Mouse (Mus musculus) thymus, postnatal 0 days (tissue): Measurements from ENCODE around the gene Lrrk2. TPM values are rescaled to one million over a fixed set of nuclear protein-coding genes. Genes with fewer than 3 reads are reported as not detected.

Experiments used
- DNase-seq: peaks from one replicate; pipeline ENCODE4 v3.0.0-alpha.2; 2015; ENCODE audit warnings: low spot score
- polyA plus RNA-seq: library from polyadenylated mRNA; unstranded; fragments of >200 nt; fragmentation: Nextera tagmentation; extraction: Ambion mirVana; gene quantifications from 2 replicates; pipeline ENCODE4 v1.2.1, GENCODE M21; 2015

The Lrrk2 gene
- 0.92 and 1.1 TPM in 2 replicates for polyA plus RNA-seq

DNA sequence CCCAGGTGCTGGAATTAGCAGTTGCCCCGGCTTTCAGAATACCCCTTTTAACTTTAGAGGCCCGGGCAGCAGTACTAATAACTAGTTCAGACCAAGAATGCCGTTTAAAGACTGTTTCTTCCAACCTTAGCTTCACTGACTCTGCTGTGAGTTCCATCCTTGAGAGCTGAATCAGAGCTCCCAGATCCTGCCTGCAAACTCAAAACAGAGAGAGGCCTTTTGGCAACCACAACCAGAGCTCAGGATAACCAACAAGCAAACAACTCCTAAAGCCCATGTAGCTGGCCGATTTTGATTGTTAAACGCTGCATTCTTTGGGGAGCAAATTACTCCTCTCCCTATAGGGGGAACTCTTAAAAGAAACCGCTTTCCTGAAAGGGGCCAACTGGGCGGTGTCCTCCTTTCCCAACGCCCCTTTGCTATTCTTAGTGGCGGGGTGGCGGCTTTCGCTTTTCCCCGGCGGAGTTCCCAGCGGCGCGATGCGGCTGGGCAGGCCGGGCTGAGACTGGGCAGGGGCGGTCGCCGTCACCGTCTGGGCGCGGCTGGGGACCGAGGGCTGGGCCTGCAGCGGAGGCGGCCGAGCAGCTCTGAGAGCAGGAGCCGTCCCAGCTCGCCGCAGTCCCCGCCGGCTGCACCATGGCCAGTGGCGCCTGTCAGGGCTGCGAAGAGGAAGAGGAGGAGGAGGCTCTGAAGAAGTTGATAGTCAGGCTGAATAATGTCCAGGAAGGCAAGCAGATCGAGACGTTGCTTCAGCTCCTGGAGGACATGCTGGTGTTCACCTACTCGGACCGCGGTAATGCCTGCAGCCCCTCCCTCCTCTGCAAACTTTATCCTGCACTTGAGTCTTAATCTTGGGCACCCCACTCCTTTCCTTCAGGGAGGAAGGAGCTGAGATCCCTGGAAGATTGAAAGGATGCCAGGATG, at the start of gene Lrrk2:
Lrrk2 (plus strand) TSS at position 531 of the 924 bp plus-strand sequence.
- peak; percentile 11 for DNase-seq

DNA sequence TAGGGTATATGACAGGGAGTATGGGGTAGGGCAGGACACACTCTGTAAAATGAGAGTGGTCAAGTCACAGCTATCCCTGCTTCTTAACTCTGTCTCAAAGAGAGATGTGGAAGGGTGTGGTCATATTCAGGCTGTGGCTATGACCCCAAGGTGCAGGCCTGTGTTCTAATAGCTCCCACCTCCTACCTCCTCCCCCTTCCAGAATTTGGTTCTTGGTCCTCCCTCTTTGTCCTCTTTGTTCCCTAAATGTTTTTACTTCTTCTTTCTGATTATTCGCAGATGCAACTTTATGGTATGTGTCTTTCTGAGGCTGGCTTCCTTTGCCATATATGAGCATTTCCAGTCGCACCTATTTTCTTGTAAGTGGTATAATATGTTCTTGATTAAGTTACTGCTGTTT, 48.5 kb upstream of the Lrrk2 start:
- DNase-seq, result no peak

DNA sequence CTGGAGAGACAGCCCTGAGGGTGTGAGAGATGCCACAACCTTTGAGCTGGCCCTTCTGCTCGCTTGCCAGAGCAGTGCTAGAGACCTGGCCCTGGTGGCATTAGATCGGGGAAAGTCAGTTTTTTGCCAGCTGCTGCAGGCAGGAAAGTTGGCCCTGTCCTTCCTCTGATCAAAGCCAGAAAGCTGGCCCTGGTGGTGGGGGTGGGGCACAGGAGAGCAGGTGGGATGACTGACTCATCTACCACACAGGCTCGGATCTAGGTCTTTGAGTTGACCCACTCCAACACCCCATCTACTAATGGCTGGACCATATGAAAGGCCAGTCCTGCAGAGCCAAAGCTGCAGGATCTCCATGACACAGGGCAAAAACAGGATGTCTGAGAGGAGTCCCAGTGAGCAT, 43.8 kb upstream of the Lrrk2 start:
- no peak for DNase-seq

DNA sequence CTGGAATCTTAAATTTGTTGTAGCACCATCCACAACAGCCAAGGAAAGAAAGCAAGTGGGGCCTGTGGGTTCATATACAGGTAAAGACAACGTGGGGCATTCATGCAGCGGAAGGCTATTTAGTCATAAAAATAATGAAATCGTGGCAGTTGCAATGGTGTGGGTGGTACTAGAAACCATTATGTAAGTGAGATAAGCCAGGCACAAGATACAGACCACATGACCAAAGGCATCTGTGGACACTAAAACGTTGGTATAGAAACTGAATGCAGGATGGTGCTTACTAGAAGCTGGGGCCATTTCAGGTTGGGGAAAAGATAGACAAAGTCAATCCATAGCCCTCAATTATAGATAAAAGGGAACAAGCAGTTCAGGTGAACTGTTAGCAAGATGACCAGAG, 40.5 kb upstream of the Lrrk2 start:
- no peak for DNase-seq

DNA sequence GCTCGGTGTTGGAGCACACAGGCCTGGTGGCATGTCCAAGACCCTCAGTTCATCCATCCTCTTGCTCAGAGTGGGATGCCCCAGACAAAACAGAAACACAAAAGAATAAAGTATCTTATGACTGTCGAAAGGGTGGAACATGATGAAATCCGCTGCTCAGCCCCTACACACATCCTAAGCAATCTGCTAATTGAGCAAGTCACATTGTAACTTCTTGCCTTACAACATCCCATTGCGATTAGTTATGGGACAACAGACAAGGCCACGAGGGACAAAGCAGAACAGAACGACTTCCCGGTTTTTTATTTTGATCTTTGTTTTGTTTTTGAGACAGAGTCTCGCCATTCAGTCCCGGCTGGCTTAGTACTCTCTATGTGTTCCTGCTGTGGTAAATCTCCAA, 39.9 kb upstream of the Lrrk2 start:
- DNase-seq, result no peak

DNA sequence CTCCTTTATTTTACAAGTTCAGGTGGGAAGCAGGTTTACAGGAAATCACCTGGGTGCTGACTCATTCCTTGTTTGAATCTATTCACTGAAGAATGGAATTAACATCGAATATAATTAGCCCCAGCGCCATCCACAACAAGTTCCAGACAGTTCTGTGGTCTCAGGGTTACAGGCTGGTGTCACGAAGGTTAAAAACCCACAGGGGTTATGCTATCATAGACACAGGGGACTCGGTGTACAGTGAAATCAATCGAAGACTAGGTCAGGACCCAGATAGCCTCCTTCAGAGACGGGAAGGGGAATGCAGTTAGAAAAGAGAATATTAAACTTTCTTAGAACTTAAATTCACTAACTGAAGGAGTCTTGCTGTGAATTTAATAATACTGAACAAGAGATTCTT, 39.2 kb upstream of the Lrrk2 start:
- no peak for DNase-seq

DNA sequence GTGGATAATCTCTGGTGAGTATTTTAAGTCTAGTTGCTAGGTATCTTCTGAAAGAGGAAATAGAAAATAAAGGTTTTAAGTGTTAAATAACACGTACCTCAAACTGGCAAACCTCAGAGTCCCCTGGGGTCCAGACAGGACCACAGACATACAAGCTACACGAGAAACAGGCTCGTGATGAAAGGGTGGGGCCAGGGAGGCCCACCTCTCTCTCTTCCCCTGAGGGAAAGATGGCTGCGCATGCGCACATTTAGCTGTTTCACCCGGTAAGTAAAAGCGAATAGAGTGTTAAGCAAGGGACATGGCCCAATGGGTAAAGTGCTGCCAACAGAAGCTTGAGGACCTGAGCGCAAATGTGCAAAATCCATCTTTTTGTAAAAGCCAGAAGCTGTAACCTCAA, 38.7 kb upstream of the Lrrk2 start:
- no peak for DNase-seq

DNA sequence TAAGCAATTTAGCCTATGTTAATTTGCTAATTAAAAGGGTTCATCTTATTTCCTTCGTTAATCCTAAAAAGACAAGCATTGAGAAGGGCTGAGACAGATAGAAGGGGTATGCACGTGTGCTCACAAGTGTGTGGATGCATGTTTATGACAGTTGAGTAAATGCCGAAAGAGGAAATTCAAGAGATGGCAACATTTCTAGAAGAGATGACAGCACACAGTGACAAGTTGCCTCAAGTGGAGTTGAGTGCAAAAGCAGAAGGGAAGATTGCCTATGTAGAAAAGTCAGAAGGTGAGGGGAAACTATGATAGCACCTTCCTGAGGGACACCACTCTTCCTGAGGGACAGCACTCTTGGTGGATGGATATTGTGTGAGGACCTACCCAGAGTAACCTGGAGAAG, 31.3 kb upstream of the Lrrk2 start:
- DNase-seq, result no peak

DNA sequence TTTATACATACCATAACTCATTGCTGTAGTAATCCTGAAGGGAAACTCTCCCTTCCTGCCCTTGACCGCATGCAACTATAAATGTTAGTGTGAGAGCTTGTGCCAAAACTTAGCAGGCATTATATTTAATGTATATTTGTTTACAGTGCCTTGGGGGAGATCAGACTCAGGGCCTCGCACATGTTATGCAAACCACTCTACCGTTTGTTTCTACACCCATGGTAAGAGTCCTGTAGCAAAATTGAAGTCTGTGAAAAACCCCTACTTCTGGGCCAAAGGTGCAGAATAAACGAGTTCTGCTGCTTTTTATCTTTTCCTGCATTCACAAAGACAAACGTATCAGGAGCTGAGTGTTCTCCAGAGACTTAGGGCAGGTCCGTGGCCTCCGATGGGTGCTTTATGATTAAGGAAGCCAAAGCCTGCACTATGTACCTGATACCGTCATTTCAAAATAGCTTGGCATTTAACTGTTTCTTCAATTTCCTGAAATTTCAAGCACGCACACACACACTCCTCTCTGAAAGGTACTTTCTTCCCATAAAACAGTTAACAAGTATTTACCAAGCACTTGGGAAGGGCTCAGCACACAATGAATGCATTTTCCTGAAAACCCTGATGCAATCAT, 30.2 kb upstream of the Lrrk2 start:
- DNase-seq, result no peak

DNA sequence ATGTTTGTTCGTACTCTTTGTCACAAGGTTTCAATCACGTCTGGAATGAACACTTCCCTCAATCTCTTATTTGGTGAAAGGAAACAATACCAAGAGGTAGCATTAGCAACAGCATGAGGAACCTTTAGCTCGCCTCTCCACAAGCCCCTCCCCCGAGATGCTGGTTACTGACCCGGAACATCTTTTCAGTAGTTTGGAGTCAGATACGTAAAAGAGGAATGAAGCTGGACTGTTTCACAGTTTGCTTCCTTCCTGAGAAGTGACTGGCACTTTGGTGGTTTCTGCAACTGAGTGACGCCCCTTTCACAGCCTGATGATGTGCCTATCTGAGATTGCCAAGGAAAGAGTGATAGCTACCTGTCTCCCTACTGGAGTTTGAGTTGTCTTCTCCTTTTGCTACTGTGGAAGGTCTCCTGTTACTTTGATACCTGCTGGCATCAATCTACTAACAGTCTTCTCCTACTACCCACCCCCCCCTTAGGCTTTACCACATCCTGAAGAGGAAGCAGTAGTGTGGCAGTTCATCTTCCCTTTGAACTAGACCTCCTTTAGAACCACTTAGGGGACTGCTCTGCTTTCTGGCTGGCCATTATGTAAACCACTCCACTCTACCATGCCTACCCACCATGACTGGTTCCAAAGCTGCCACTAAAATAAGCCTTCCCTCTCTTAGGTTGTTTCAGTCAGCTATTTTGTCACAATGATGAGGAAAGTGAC, 29.2 kb upstream of the Lrrk2 start:
- peak; percentile 35 for DNase-seq

DNA sequence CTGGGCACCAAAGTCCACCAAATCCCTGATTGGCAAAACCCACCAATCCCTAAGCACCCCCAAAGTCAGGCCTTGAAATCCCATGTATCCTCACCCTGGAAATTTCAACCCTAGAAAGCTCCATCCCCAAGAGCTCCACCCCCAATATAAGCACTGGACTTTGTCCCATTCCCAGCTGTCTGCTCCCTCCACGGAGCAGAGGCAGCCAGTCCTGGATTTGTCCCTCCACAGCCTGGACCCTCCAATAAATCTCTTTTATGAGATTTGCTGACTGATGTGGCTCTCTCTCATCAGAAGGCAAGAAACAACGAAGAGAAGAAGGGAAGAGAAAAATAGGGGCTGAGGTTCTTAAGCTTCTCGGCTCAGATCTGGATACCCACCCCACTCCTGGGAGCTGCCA, 22.7 kb upstream of the Lrrk2 start:
- DNase-seq, result no peak

DNA sequence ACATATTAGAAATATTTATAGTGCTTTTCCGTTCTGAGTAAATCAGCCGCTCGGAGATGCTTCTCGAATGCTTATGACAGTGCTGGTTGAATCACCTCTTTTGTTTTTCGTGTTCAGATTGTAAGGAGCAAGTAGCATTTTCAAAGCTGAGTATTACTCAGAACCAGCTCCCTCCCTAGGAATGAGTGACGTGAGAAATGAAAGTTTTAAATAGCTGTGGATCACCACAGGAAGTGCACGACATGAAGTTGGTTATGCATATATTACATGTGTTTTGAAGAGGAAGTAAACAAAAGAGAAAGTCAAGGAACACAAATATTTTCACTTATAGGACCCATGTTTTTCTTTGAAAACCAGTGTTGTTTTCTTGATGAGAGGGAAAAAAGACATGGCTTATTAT, 21.5 kb upstream of the Lrrk2 start:
- DNase-seq, result no peak

DNA sequence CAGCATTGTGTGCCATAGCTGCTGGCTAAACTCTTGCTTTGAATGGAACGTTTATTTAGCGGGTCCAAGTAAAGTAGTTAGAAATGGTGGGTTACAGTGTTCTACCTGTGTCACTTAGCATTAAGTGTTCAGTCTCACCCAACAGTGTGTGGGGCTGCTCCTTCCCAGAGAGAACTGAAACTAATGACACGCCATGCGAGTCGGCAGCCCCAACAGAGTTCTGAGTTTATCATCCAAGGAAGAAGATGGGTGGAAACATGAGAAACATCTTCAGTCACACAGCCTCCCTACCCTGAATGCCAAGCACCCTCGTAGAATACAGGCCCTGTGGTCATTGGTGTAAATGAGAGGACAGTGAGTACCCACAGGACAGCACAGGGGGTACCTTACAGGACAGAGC, 14.7 kb upstream of the Lrrk2 start:
- DNase-seq, result no peak

DNA sequence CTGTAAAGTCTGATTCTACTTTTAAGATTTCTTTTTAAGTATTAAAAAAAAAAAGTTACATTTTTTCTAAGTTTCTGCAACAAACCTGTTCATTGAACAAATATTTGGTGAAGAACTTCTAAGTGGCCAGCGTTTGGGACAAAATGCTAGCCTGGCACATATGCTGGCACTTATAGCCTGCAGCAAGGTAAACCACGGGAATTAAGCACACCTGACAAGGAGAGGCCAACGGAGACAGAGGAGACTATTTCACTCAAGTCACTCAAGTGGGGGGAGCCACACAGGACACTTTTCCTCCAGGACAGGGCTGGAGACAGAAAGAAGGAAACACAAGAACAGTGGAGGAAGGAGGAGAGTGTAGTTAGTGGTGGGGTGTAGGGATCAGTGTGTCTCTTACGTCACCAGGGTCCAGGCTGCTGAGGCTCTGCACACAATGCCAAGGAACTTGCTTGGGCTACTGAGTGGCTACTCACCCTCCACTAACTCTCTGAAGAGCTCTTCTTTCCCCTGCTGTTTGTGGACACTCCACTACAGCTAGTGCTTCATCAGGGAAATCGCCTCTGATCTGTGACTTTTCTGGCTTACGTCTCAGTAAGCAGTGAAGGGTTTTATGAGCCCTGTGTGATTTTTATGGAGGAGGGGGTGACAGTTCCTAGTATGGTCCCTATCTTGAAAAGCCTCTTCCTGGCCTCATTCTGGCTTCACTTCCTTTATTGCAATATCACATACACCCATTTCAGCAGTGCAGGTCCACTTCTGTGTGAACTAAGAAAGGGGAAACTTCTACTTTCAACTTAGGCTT, 12.5 kb upstream of the Lrrk2 start:
- DNase-seq, result no peak

DNA sequence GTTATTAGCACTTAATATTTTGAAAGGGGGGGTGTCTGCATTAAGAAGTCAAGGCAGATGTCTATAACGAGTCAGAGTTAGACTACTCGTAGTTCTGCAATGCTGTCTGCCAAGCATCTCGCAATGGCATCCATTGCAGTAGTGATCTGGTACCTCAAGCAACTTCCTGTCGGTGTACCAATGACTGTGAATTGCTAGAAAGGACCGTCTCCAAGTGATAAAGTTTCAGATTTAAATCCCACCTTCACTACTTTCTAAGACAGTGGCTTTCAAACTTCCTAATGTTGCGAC, 12.0 kb upstream of the Lrrk2 start:
- no peak for DNase-seq

DNA sequence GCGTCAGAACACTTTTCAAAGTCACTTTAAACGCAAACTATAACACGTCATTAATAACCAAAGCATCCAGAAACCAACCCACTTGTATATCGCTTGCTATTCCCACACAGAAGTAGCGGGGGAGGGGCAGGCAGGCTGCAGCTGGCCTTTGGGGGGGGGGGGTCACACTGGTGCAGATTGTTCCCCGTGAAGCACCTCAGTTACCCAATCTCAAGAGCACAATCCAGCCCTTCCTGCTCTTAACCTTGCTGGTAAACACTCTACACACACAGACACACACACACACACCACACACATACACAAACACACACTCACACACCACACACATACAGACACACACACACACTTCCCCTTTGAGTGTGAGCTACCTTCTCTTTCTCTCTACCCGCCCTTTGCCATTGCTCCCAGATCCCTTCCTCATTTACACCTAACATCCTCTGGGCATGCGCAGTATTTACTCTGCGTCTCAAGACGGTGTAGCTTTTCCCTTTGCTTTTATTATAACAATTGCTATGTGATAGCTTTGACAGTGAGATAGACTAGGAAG, 8.3 kb upstream of the Lrrk2 start:
- DNase-seq, result no peak

DNA sequence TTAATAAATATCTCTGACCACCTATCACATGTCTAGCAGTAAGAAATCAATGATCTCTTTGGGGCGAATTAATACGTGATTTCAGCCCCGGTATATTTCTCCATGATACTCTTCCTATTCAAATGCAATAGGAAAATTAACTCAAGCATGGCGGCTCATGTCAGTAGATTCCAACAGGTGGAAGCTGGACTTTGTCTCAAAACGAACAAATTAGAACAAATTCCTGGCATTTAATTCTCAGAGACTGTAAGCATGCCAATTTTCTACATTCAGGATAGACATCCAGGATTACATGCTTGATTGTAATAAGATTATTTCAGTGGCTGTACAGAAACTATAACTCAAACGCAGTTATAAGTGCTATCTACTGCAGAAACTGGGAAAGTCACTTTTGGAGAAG, 7.4 kb upstream of the Lrrk2 start:
- no peak for DNase-seq

DNA sequence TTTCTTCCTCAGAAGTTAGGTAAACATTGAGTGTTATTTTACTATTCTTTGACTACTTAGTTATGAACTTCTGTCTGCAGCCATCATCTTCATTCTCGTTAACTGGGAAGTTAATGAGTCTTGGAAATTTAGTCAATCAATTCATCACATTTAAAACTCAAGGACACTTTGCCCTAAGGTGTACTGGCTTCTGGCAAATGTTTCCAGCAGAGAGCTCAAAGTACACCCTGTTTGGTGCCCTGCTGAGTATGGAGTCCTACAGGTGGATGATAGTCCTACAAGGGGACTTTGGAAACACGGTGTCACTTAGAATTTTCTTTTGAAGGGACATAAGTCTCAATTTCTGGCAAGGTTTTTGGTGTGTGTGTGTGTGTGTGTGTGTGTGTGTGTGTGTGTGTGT, 1.8 kb upstream of the Lrrk2 start:
- no peak for DNase-seq

DNA sequence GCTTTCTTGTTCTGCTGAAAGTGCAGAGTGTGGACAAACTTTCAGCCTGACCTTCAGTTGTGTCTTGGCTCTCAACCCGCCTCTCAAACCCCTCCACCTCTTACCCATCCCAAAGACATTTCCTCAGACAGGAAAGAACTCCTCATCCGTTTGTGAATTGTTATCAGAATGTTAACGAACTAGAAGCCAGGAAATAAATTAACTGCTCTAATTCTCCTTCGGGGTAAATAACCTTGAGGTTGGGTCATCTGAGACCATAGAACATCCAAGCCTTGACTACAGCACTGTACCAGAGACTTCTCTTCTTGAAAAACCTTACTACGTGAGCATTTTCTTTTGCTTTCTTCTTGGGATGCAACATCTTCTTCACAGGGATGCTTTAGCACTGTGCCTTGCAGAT, 988 bp upstream of the Lrrk2 start:
- DNase-seq, result no peak

DNA sequence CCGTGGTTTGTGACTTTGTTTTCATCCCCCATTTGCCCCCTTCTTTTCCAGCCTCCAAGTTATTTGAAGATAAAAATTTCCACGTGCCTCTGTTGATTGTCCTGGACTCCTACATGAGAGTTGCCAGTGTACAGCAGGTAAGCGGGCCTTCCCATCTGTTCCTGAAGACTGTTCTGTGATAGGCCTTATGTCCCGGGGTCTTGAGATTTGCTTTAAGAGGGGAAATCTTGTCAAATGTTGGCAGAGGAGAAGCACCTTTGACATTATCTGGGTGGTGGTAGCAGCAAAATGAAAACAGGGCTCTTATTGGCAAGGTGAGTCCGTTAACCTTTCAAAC, 562 bp downstream of the Lrrk2 start:
- no peak for DNase-seq

DNA sequence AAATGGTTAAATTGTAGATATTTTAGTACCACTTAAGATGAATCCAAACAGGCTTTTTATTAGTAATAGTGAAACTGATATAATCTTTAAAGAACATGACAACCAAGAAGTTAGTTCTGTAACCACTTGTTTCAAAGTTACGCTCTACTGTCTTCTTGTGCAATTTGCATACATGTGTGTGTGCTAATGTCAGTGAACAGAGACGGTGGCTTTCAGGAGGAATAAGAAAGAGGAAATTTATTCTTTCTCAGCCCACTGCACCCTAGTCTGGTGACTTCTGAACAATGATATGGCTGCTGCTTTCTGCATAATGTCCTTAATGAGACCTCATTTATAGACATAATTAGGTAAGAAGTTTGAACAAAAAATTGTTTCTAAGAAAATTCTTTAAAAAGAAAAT, 7.1 kb downstream of the Lrrk2 start:
- no peak for DNase-seq
